Mouse (Mus musculus): Measurements from ENCODE around the gene Pcsk5. TPM values are rescaled to one million over a fixed set of nuclear protein-coding genes. Genes with fewer than 3 reads are reported as not detected.

Pcsk5 gene
- total RNA-seq, 1 experiment from 2014 or later: not detected

DNA sequence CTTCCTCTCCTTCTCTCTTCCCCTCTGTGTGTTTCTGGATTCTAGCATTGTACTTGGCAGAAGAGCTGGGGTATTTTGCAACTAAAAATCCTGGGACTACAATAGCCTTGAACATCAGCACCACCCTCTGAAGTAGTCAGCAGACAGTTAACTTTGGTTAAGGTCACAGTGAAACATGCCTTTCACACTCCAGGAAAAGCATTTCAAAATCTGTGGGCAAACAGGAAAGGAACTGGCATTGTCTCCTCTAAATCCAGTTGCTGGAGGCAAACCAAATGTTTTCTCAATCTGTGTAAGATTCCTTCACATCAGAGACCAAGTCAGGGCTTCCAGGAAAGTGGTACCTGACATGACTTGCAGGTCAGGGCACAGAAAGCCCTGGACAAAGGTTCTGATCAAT lies 74.7 kb downstream of the Pcsk5 start:
- no peak for ATAC-seq (replicated peaks; ENCODE audit: insufficient number of reproducible peaks, low FRiP score, low TSS enrichment, poor library complexity, severe bottlenecking)

DNA sequence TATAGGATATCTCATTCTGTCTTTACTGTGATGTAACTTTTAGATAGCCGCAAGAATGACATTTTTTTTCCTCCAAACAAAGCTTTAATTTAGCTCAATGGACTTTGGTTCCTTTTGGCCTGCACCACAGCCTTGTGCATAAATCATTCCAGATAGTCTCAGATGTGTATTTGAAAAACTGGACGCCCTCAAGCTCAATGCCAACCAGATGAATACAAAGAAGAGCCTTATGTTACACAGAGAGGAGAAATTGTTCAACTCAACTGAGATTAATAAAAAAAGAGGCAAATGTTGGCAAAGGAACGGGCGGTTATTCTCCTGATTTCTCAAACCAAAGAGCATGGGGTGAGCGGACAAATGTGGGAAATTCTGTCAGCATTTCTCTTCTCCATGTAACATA lies 75.8 kb downstream of the Pcsk5 start:
- ATAC-seq (replicated peaks; ENCODE audit: insufficient number of reproducible peaks, low FRiP score, low TSS enrichment, poor library complexity, severe bottlenecking): no peak

DNA sequence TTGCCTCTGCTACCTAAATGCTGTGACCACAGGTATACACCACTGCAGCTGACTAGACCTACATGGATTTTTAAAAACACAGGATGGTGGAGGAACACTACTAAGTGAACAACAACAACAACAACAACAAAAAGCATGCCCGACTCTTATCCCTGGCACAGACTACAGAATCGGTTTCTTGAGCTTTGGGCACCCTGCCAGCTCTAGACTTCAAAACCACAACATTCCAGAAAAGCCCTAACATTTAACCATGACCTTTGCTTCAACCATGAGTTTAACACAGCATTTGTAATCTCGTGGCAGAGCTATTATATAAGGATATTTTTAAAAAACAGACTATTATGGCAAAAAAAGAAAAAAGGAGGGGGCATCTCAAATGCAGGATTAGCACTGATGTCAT lies 84.6 kb downstream of the Pcsk5 start:
- ATAC-seq (replicated peaks; ENCODE audit: insufficient number of reproducible peaks, low FRiP score, low TSS enrichment, poor library complexity, severe bottlenecking): no peak

DNA sequence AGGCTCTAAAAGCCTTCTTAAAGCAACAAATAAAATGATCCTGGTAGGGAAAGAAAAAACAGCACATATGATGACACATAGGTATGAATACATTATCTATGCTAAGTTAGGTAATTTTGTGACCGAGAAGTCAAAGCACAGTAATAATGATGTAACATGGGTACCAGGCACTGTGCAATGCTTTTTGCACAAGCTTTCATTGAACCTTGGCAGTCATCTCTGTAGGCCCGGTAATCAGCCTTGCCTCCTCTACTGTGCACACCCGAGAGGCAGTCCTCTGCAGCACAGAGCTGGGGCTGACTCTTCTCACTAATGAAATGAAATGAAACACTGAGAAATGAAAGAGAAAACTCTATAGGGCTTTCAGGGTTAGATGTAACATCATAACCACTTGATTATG lies 89.1 kb downstream of the Pcsk5 start:
- ATAC-seq (replicated peaks; ENCODE audit: insufficient number of reproducible peaks, low FRiP score, low TSS enrichment, poor library complexity, severe bottlenecking): no peak

DNA sequence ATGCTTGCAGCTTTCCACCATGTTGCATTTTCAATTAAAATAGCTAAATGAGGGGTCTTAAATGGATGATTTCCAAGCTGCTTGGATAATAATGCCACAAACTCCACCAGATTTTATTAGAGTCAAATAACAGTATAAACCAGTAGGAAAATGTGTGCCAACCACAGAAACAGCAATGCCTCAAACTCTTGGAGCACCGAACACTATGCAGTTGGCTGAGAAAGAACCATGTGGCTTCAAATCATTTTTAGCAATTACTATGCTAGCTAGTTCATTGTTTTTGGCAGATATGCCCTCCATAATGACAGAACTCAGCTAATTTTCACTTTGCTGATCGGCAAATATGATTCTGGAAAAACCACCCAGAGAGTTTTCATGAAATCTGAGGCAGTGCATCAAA lies 92.1 kb downstream of the Pcsk5 start:
- no peak for ATAC-seq (replicated peaks; ENCODE audit: insufficient number of reproducible peaks, low FRiP score, low TSS enrichment, poor library complexity, severe bottlenecking)

DNA sequence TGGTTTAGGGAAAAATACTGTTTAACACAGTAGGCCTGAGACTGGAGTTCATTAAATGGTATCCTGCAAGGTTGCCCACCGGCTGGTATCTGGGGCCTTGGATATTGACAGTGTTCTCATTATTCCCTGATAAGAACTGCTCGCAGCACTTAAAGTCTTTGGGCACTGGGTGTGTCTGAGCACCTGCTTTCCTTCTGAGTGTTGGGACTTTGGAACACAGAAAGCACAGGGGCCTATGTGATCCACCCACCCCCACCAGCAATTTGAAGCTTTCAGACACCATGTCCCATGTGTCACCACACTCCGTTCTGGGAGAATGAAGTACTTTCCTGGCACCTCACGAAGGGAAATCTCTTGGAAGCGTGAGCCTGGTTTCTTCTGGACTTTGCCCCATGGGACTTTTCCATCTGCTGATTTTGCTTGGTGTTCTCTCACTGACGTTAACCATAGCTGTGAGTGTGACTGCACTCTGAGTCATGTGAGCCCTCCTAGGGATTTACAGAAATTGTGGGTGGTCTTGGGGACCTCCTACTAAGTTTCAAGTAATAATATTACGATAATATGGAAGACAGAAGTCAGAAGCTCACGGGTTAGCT lies 92.9 kb downstream of the Pcsk5 start:
- no peak for ATAC-seq (replicated peaks; ENCODE audit: insufficient number of reproducible peaks, low FRiP score, low TSS enrichment, poor library complexity, severe bottlenecking)

DNA sequence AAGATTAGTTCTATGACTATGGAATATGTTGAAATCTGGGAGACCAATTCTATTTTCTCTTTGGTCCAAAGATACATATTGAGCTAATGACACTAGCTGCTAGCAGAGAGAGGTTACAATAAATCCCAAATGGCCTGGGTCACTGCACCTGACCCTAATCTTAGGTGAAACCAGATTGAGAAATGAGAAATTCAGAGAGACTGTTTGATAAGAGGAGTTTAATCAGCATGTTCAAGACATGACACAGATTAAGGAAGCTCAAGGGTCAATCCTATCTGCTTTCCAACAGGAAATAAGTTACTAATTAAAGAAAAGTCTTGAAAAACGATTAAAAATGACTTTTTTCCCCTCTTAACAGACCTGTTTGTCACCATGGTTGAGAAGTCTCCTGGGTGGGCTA lies 96.0 kb downstream of the Pcsk5 start:
- no peak for ATAC-seq (replicated peaks; ENCODE audit: insufficient number of reproducible peaks, low FRiP score, low TSS enrichment, poor library complexity, severe bottlenecking)

DNA sequence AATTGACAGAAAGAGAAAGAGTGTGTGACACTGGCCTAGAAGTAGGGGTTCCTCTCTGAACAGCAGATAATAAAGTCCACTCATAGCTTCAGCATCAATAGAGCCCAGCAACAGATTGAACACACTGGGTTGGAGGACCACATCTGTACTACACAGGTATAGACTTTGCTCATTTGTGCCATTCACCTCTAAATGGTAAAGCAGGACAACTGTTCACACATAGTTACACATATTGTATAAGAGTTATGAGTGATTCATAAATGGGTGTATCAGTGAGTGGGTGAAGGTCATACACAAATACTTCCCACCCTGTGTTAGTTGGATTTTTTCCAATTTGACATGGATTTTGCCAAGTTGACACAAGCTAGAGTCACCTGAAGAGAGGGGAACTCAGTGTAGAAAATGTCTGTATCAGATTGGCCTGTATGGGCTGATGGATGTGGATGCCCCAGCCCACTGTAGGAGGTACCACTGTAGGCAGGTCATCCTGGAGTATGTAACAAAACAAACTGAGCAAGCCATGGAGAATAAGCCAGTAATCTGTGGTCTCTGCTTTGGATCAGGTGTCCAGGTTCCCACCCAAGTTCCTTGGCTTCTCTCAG lies 104.7 kb downstream of the Pcsk5 start:
- ATAC-seq (replicated peaks; ENCODE audit: insufficient number of reproducible peaks, low FRiP score, low TSS enrichment, poor library complexity, severe bottlenecking): no peak

DNA sequence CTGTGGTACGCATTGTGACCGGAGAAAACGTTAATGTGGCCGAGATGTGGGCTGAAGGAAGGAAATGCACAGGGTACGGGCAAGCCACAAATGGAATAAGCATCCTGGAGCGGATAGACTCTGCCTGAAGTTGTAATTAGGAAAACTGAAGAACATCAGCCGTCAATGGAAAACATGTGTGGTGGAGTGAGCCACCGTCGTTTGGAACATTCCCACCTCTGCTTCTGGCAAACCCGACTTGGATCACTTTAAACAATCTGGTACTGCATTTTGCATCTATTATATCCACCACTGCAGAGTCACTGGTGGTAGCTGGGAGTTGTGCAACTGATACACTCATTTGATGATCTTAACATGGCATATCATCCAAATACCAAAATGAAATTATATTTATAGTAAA lies 120.4 kb downstream of the Pcsk5 start:
- no peak for ATAC-seq (replicated peaks; ENCODE audit: insufficient number of reproducible peaks, low FRiP score, low TSS enrichment, poor library complexity, severe bottlenecking)

DNA sequence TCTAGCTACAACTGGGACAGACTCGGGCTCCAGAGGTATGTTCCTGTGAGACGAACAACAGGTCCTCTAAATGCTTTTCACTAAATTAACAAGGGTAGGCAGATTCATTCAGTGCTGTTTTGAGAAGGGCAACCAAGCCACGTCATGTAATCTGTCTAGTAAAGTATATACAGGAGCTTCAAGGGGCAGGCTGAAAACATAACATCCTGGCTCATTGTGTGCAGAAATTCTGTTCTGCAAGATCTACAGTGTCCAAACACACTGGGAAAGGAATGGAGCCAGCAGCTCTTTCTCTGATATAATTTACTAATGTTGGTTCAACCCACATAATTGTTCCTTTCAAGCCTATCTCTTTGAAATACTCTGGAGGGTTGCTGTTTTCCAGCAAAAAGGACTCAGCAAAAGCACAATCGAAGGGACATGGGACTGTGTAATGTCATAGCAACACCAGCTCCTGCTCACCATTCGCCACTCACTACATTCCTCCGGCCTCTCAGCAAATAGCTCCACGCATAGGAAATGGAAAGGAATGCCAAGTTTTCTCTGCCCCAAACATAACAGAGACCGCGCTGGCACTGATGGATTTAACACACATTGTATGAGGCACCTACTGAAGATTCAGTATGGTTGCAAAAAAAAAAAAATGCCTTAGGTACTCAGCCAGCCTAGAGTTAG lies 122.0 kb downstream of the Pcsk5 start:
- ATAC-seq (replicated peaks; ENCODE audit: insufficient number of reproducible peaks, low FRiP score, low TSS enrichment, poor library complexity, severe bottlenecking): no peak

DNA sequence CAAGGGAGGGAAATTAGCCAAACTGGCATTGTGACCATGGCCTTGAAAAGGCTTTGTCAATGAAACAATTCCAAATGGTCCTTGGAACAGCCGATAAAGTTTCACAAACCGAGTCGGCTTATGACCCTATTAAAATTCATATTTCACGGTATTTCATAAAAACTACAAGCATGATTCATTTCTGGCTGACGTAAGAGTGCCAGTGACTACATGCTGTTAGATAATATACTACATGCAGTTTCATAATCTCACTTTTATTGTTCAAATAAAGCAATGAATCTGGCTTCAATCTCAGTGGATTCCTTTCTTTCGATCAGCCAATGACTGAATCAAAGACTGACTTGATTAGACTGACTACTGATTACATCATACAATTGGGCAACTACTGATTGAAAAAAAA lies 145.8 kb downstream of the Pcsk5 start:
- ATAC-seq (replicated peaks; ENCODE audit: insufficient number of reproducible peaks, low FRiP score, low TSS enrichment, poor library complexity, severe bottlenecking): no peak

DNA sequence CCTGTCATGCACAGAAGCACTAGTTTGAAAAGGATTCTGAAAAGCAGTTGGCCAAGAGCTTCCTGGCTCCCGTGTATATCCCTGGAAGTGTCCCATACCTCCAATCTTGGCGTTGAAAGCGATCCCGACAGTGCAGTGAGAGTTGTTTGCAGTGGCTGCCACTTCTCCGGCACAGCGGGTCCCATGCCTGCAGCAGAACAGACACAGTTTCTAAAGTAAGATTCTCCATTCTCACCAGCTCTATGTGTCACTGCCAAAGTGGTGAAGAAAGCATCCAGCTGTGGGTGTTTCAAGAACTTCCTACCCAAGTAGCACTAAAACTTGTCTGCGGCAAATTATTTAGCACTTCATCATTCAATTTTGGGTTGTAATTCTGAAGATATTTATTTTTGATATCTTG lies 159.1 kb downstream of the Pcsk5 start:
- no peak for ATAC-seq (replicated peaks; ENCODE audit: insufficient number of reproducible peaks, low FRiP score, low TSS enrichment, poor library complexity, severe bottlenecking)

DNA sequence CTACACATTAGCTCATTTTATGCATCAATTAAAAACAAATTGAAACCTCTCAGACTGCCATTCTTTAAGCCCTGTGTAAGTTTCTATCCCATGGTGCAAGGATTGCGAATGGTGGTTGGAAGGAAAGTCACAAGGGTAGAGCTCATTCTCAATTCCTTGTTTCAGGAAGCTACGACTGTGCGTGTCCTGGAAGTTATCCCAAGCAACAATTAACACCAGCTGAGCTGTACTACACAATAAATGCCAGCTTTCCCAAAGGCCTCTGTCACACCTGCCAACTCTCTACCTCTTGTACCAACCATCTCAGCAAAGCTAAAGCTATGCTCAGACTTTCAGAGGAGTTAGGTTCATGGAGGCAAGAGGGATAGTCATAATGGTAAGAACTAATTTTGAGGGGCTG lies 174.8 kb downstream of the Pcsk5 start:
- no peak for ATAC-seq (replicated peaks; ENCODE audit: insufficient number of reproducible peaks, low FRiP score, low TSS enrichment, poor library complexity, severe bottlenecking)

DNA sequence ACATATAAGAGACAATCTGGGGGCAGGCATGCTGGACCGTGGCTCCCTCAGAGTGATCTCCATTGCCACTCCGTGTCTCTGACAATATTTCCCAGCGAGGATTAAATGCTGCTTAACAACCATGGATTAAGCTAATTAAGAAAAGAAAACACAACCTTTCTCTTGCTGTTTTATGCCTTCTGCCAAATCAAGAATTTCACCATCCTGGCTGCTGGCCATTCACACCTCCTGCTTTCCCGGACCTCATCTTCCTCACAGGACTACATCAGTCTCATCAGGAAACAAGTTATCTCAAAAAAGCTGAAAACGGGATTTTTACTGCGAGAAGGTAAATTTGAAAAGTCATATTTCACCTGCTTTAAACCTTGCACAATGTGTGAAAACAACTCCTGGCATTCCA lies 175.2 kb downstream of the Pcsk5 start:
- ATAC-seq (replicated peaks; ENCODE audit: insufficient number of reproducible peaks, low FRiP score, low TSS enrichment, poor library complexity, severe bottlenecking): no peak

DNA sequence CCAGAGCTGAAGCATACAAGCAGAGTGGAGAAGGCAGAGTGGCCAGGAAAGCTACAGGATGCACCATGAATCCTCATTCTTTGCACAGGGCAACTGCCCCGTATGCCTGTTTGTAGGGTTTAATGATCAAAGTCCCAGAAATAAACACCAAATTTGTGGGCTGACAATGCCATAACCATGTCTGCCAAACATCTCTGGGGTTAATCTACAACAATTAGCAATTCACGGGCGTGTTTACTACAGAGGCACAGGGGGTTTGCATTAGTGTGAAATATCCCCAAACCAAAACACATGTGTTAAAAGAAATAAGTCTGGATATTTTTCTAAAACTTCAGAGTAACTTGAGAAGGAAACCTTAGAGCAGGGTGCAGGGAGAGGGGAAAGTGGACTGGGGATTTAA lies 178.1 kb downstream of the Pcsk5 start:
- no peak for ATAC-seq (replicated peaks; ENCODE audit: insufficient number of reproducible peaks, low FRiP score, low TSS enrichment, poor library complexity, severe bottlenecking)

DNA sequence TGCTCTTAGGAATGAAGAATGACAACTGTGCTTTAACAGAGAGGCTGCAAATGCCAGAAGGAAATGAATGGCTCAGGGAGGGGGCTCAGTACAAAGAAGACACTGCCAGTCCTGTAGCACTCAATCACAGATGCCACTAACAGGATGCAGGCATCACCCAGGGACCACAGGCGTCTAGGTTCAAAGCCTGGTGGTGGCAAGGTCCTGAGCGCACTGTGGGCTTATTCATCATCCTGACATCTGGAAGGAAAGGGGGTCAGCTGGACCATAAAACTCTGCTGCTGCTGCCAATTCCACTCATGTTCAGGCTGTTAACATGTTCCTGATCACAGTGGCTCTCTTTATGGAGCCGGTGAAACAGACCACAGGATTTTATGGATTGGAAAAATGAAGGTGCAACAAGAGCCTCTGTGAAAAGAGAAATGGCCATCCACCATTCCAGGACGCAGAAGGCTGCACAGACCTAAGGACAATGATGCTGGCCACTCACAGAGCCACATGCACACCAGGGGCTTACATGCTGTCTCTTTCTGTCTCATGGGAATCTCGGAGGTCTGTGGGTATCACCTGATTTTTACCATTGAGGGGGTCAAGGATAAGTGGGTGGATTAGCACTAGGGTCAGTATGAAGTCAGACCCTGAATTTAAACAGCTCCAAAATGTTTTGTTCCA lies 186.5 kb downstream of the Pcsk5 start:
- no peak for ATAC-seq (replicated peaks; ENCODE audit: insufficient number of reproducible peaks, low FRiP score, low TSS enrichment, poor library complexity, severe bottlenecking)

DNA sequence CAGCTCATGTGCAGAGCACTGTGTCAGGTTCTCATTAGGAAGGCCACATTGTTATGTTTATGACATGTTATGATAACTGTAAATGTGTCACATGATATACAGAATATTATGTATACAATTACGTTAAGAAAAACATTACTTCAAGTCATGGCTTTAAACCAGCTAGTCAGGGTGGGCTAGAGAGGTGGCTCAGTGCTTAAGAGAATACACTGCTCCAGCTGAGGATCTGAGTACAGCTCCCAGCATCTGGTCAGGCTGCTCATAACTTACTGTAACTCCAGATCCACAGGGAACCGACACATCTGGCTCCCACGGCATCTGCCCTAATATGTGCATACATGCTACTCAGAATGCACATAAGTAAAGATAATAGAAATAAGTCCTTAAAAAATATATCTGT lies 187.5 kb downstream of the Pcsk5 start:
- ATAC-seq (replicated peaks; ENCODE audit: insufficient number of reproducible peaks, low FRiP score, low TSS enrichment, poor library complexity, severe bottlenecking): no peak

DNA sequence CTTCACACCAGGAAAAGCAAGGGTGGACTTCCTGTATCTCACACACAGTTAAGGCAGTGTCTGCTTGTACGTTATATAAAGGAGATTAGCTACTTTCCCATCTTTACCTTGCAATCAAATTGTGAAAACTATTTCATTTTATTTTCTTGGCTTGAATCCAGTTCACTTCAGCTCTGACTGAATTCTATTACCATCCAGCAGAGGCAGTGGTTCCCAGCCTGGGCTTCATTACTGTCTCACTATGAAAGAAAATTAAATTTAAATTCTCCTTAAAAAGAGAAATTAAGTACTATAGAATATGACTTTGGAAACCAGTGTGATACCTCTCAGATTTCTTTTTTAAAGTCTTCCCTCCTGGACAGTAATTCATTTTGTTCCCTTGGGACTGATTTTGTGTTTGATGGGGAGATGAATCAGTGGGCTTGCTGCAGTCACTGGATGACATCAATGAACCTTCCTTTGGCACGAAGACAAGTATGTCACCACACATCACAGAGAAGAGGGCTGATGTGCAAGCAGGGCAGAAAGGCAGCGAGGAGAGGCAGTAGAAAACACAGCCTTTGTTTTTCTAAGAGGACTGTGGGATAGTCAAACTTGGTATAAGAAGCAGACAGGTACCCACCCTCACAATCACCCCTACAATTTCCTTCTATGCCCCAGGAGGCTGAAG lies 194.2 kb downstream of the Pcsk5 start:
- ATAC-seq (replicated peaks; ENCODE audit: insufficient number of reproducible peaks, low FRiP score, low TSS enrichment, poor library complexity, severe bottlenecking): no peak

DNA sequence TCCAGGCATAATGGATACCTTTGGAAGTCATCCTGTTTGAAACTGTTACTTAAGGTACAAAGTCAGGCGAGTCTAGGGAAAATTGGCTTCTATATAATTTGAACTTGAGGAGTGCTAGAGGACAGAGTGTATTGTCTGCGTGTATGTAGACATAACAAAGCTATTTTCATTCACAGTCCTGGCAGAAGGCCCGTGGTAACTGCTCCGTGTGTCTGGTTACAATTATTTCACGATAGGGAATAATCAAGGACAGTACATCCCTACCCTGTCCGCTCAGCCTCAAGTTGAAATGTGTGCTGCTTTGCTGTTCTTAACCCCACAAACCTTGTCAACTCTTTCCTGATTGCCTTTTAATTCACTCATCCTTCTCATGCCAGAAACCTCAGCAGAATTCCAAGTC lies 201.4 kb downstream of the Pcsk5 start:
- no peak for ATAC-seq (replicated peaks; ENCODE audit: insufficient number of reproducible peaks, low FRiP score, low TSS enrichment, poor library complexity, severe bottlenecking)

DNA sequence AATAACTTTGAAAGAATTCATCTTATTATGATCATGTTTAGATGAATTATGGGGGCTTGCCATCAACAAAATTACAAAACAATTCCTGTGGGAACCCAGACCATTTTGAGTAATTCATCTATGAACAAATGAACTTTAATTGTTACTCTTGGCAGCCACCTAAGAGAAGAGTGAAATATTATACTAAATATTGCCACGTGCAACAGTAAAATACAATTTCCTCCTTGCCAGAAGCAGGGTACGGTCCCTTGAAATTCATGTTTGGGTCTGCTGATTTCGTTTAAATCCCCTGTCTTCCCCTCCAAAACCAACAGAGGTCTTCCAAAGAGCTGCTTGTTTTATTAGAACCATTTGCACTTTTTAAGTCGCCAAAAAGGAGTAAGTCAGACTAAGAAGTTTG lies 221.8 kb downstream of the Pcsk5 start:
- ATAC-seq (replicated peaks; ENCODE audit: insufficient number of reproducible peaks, low FRiP score, low TSS enrichment, poor library complexity, severe bottlenecking): no peak
